9 mouse cellular contexts compared by ENCODE assay signal in genomic region chr1:36664457-36664856, GRCm38 (mm10). TPM values are rescaled to one million over a fixed set of nuclear protein-coding genes. Genes with fewer than 3 reads are reported as not detected.
DNase-seq lines count a peak whose midpoint lies in the region; ATAC-seq lines count a peak whose summit lies in the region.
"Had no signal": no experiment of that assay in that cellular context is flagged by ENCODE, and none has a peak within 500 bp of the region (broad histone marks: within the 10 kb centered on the region; RNA-seq: fewer than 3 reads in every experiment).

No protein-coding gene starts in this region.

- no peaks in the 10 kb centered on the region for H3K9me3 ChIP-seq in midbrain, embryonic 14.5 days (ENCODE audit: control insufficient read depth, low read length)
- no peaks in the 10 kb centered on the region for H3K9me3 ChIP-seq in midbrain, embryonic 13.5 days
- H3K9me3 ChIP-seq in intestine, embryonic 16.5 days (ENCODE audit: control insufficient read depth, low read length): no peaks in the 10 kb centered on the region

- 76% methylated on average over 4 of the region's 4 CpGs for WGBS in midbrain, embryonic 14.5 days
- WGBS in midbrain, embryonic 13.5 days: 79% methylated on average over 4 of the region's 4 CpGs
- WGBS in intestine, embryonic 16.5 days: 49% methylated on average over 4 of the region's 4 CpGs

- no peaks in the 10 kb centered on the region for H3K27me3 ChIP-seq in midbrain, embryonic 14.5 days (ENCODE audit: control insufficient read depth, insufficient read depth, low read length)
- no peaks in the 10 kb centered on the region for H3K27me3 ChIP-seq in midbrain, embryonic 13.5 days
- H3K27me3 ChIP-seq in intestine, embryonic 16.5 days (replicated peaks; ENCODE audit: control insufficient read depth, insufficient read depth, low read length): no peaks in the 10 kb centered on the region

- H3K9ac ChIP-seq in midbrain, embryonic 14.5 days (replicated peaks; ENCODE audit: low read length): no peak overlapping the region
- H3K9ac ChIP-seq in midbrain, embryonic 13.5 days (replicated peaks): no peak overlapping the region
- no peak overlapping the region for H3K9ac ChIP-seq in intestine, embryonic 16.5 days (ENCODE audit: low read depth, low read length)

- peak; percentile 21 for DNase-seq in adrenal gland, postnatal 10 days
- DNase-seq in adrenal gland, adult 8-10 months: no peak
- DNase-seq in midbrain, embryonic 14.5 days: peak; percentile 26
- no peak for DNase-seq in c-Kit-positive CD71-positive TER-119-positive erythroid progenitor cells, embryonic 14.5 days (ENCODE audit: low spot score)
- DNase-seq in frontal cortex, postnatal 14 days (ENCODE audit: low spot score in 2 of 2): no peak

- no peak for ATAC-seq in midbrain, embryonic 14.5 days (ENCODE audit: low FRiP score, low TSS enrichment)
- no peak for ATAC-seq in midbrain, embryonic 13.5 days
- peak; percentile 41 for ATAC-seq in intestine, embryonic 16.5 days
- peak; percentile 71 for ATAC-seq in megakaryocyte-erythroid progenitor cell, adult 5-6 weeks (replicated peaks; ENCODE audit: low FRiP score, low TSS enrichment, poor library complexity, severe bottlenecking)

- no peak overlapping the region for H3K4me2 ChIP-seq in midbrain, embryonic 14.5 days (ENCODE audit: low read length)
- no peak overlapping the region for H3K4me2 ChIP-seq in midbrain, embryonic 13.5 days (replicated peaks)
- no peak overlapping the region for H3K4me2 ChIP-seq in intestine, embryonic 16.5 days (ENCODE audit: low read depth, low read length)

- H3K4me1 ChIP-seq in midbrain, embryonic 14.5 days (ENCODE audit: control insufficient read depth, insufficient read depth, low read length): no peaks in the 10 kb centered on the region
- no peaks in the 10 kb centered on the region for H3K4me1 ChIP-seq in midbrain, embryonic 13.5 days (replicated peaks)
- peaks cover 7% of the 10 kb centered on the region; the same call in 1 of the 2 replicates for H3K4me1 ChIP-seq in intestine, embryonic 16.5 days (ENCODE audit: control insufficient read depth, insufficient read depth, low read length)

- H3K36me3 ChIP-seq in midbrain, embryonic 14.5 days (ENCODE audit: control insufficient read depth, insufficient read depth, low read length): no peaks in the 10 kb centered on the region
- no peaks in the 10 kb centered on the region for H3K36me3 ChIP-seq in midbrain, embryonic 13.5 days
- no peaks in the 10 kb centered on the region for H3K36me3 ChIP-seq in intestine, embryonic 16.5 days (ENCODE audit: control insufficient read depth, insufficient read depth, low read length)

- H3K27ac ChIP-seq in midbrain, embryonic 14.5 days (replicated peaks; ENCODE audit: low read depth, low read length): no peak overlapping the region
- no peak overlapping the region for H3K27ac ChIP-seq in midbrain, embryonic 13.5 days
- H3K27ac ChIP-seq in intestine, embryonic 16.5 days (ENCODE audit: low read length): no peak overlapping the region

- H3K4me3 ChIP-seq in midbrain, embryonic 14.5 days (replicated peaks; ENCODE audit: low read depth, low read length): no peak overlapping the region
- no peak overlapping the region for H3K4me3 ChIP-seq in midbrain, embryonic 13.5 days (replicated peaks)
- no peak overlapping the region for H3K4me3 ChIP-seq in intestine, embryonic 16.5 days (ENCODE audit: low read length)

RNA-seq across cellular contexts. Expression of gene Fam178b, which starts 18.5 kb away (rescaled TPM):
- under 1 TPM; 0.72 to 0.82 TPM for total RNA-seq in adrenal gland, postnatal 10 days (2021)
- total RNA-seq in adrenal gland, adult 8-10 months (2022): 1 to 10 TPM in 1 of 4 experiments, under 1 TPM in 2, not detected in 1; 0.52 to 1.4 (median 0.59) TPM
- polyA plus RNA-seq in midbrain, embryonic 14.5 days (2014; fragmentation: Nextera tagmentation; extraction: Ambion mirVana): 0.29 TPM in 1 of 2 replicates, not detected in the other
- polyA plus RNA-seq in midbrain, embryonic 13.5 days (2015; fragmentation: Nextera tagmentation; extraction: Ambion mirVana): not detected in 2 replicates
- 0.54 and 0.73 TPM in 2 replicates for polyA plus RNA-seq in intestine, embryonic 16.5 days (2015; fragmentation: Nextera tagmentation; extraction: Ambion mirVana)
- not detected in 2 replicates for total RNA-seq in megakaryocyte-erythroid progenitor cell, adult 5-6 weeks (2014; fragmentation: Nextera tagmentation)
- total RNA-seq in megakaryocyte-erythroid progenitor cell, adult 5-6 weeks (2017): not detected in 2 replicates

RNA-seq across cellular contexts. Expression of gene Cox5b, which starts 26.8 kb away (rescaled TPM):
- 1,000 to 10,000 TPM; 1,610 to 1,679 TPM for total RNA-seq in adrenal gland, postnatal 10 days (2021)
- 100 to 1,000 TPM; 436 to 646 (median 493) TPM for total RNA-seq in adrenal gland, adult 8-10 months (2022)
- polyA plus RNA-seq in midbrain, embryonic 14.5 days (2014; fragmentation: Nextera tagmentation; extraction: Ambion mirVana): 606 and 777 TPM in 2 replicates
- polyA plus RNA-seq in midbrain, embryonic 13.5 days (2015; fragmentation: Nextera tagmentation; extraction: Ambion mirVana): 576 and 579 TPM in 2 replicates
- polyA plus RNA-seq in intestine, embryonic 16.5 days (2015; fragmentation: Nextera tagmentation; extraction: Ambion mirVana): 940 and 946 TPM in 2 replicates
- total RNA-seq in megakaryocyte-erythroid progenitor cell, adult 5-6 weeks (2014; fragmentation: Nextera tagmentation): 728 and 806 TPM in 2 replicates
- total RNA-seq in megakaryocyte-erythroid progenitor cell, adult 5-6 weeks (2017): 1,234 and 1,237 TPM in 2 replicates

RNA-seq across cellular contexts. Expression of gene 4933424G06Rik, which starts 45.5 kb away (rescaled TPM):
- total RNA-seq in adrenal gland, postnatal 10 days (2021): not detected
- not detected for total RNA-seq in adrenal gland, adult 8-10 months (2022)
- polyA plus RNA-seq in midbrain, embryonic 14.5 days (2014; fragmentation: Nextera tagmentation; extraction: Ambion mirVana): 0.51 and 0.80 TPM in 2 replicates
- 0.24 and 0.36 TPM in 2 replicates for polyA plus RNA-seq in midbrain, embryonic 13.5 days (2015; fragmentation: Nextera tagmentation; extraction: Ambion mirVana)
- 0.12 TPM in 1 of 2 replicates, not detected in the other for polyA plus RNA-seq in intestine, embryonic 16.5 days (2015; fragmentation: Nextera tagmentation; extraction: Ambion mirVana)
- total RNA-seq in megakaryocyte-erythroid progenitor cell, adult 5-6 weeks (2014; fragmentation: Nextera tagmentation): not detected in 2 replicates
- not detected in 2 replicates for total RNA-seq in megakaryocyte-erythroid progenitor cell, adult 5-6 weeks (2017)
- polyA plus RNA-seq: heart, embryonic 16.5 days had no signal

RNA-seq across cellular contexts. Expression of gene Actr1b, which starts 49.8 kb away (rescaled TPM):
- 100 to 1,000 TPM; 111 to 133 TPM for total RNA-seq in adrenal gland, postnatal 10 days (2021)
- total RNA-seq in adrenal gland, adult 8-10 months (2022): 100 to 1,000 TPM; 136 to 162 (median 142) TPM
- 77.9 and 81.9 TPM in 2 replicates for polyA plus RNA-seq in midbrain, embryonic 14.5 days (2014; fragmentation: Nextera tagmentation; extraction: Ambion mirVana)
- polyA plus RNA-seq in midbrain, embryonic 13.5 days (2015; fragmentation: Nextera tagmentation; extraction: Ambion mirVana): 97.5 and 102 TPM in 2 replicates
- polyA plus RNA-seq in intestine, embryonic 16.5 days (2015; fragmentation: Nextera tagmentation; extraction: Ambion mirVana): 94.8 and 98.3 TPM in 2 replicates
- 45.8 and 49.2 TPM in 2 replicates for total RNA-seq in megakaryocyte-erythroid progenitor cell, adult 5-6 weeks (2014; fragmentation: Nextera tagmentation)
- total RNA-seq in megakaryocyte-erythroid progenitor cell, adult 5-6 weeks (2017): 49.1 and 51.1 TPM in 2 replicates

Comparison
In these comparisons a context has a peak if more than half of its experiments do, and no peak if none do; other contexts are left out.
1. DNase-seq: peak in adrenal gland, postnatal 10 days (single experiment) and midbrain, embryonic 14.5 days (single experiment); none in adrenal gland, adult 8-10 months (single experiment), c-Kit-positive CD71-positive TER-119-positive erythroid progenitor cells, embryonic 14.5 days (single experiment) and frontal cortex, postnatal 14 days (0 of 2).
2. ATAC-seq: peak in intestine, embryonic 16.5 days (single experiment) and megakaryocyte-erythroid progenitor cell, adult 5-6 weeks (single experiment); none in midbrain, embryonic 14.5 days (single experiment) and midbrain, embryonic 13.5 days (single experiment).